Mouse (Mus musculus): ENCODE measurements around the gene Szrd1. TPM values are rescaled to one million over a fixed set of nuclear protein-coding genes. Genes with fewer than 3 reads are reported as not detected.
A peak's percentile ranks its signal among the peaks of the same experiment; 100 is the strongest.
"Not testable (repeated sequence)": the region's sequence is repeated elsewhere in the genome, so short reads cannot be mapped to it uniquely, and the experiment has no call there.

Gene Szrd1
- polyA plus RNA-seq, 1 experiment from 2014 or later, result 33.9 TPM

GRCm38 (mm10) chr4:141146491-141147033 lies 7.0 kb upstream of the Szrd1 start:
- no peak for ATAC-seq (ENCODE audit: low FRiP score, low read depth)
- Histone ChIP-seq H3K27me3 (0 out of 2 replicates have a peak, but pooled peaks cover 5% of the 10 kb centered on the region), H3K9ac (replicated peaks) (no peak overlapping the region), H3K4me2 (replicated peaks) (no peak overlapping the region), H3K27ac (replicated peaks) (no peak overlapping the region), H3K9me3 (no peaks in the 10 kb centered on the region), H3K36me3 (no peaks in the 10 kb centered on the region), H3K4me3 (no peak overlapping the region), H3K4me1 (peaks cover 20% of the 10 kb centered on the region)
- WGBS, result 89% methylated on average over 6 of the region's 6 CpGs

- WGBS, result 96% methylated on average over 10 of the region's 16 CpGs
Measured at GRCm38 (mm10) chr4:141145124-141145523, 5.5 kb upstream of the Szrd1 start.

DNA sequence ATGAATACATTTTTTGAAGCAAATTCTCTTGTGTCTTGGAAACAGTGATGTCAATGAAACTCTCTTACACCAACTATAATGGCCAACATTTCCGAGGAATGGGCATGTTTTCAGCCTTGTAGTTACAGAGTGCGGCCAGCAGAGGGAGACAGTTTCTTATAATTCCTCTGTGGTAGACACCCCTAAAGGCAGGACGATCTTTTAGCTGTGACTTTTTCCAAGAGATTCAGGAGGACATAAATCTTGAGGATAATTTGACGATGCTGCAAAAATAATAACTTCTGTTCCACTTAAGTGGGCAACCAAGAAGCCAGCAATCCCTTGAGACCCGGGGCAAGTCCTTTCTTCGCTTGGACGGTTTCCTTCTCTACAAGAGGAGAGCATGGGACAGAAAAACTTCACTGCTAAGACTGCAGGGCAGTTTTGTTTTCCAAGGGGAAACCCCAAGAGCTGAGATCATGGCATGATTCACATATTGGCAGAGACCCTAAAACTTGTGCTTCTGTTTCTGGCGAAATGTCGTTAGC lies 2.8 kb upstream of the Szrd1 start:
- Histone ChIP-seq H3K9ac (replicated peaks) (no peak overlapping the region), H3K27ac (replicated peaks) (no peak overlapping the region), H3K4me1 (peaks cover 17% of the 10 kb centered on the region), H3K4me2 (replicated peaks) (no peak overlapping the region), H3K4me3 (no peak overlapping the region), H3K9me3 (no peaks in the 10 kb centered on the region), H3K36me3 (no peaks in the 10 kb centered on the region), H3K27me3 (0 out of 2 replicates have a peak, but pooled peaks cover 5% of the 10 kb centered on the region)
- ATAC-seq (ENCODE audit: low FRiP score, low read depth), result no peak
- 30% methylated on average over 9 of the region's 9 CpGs for WGBS

More at GRCm38 (mm10) chr4:141145124-141145523, 5.5 kb upstream of the Szrd1 start:
- not testable (repeated sequence) for ATAC-seq (ENCODE audit: low FRiP score, low read depth); H3K36me3 ChIP-seq; H3K27ac ChIP-seq (replicated peaks); H3K9me3 ChIP-seq; H3K4me2 ChIP-seq (replicated peaks); H3K4me3 ChIP-seq; H3K9ac ChIP-seq (replicated peaks); H3K27me3 ChIP-seq
- H3K4me1 ChIP-seq, result peaks cover 19% of the 10 kb centered on the region

DNA sequence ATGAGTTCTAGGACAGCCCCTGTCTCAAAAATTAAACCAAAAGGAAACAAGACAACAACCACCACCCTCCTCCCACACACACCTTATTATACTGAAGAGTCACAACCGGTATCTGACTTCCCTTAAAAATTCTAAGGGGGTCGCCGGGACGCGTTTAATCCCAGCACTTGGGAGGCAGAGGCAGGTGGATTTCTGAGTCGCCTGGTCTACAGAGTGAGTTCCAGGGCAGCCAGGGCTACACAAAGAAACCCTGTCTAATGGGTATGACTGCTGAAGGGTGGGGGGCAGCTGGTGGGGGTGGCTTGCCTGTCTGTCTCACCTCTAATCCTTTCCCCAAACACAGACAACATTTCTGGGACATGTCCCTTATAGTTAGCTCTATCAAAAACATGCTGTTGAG lies 1.4 kb upstream of the Szrd1 start:
- Histone ChIP-seq H3K27ac (replicated peaks) (no peak overlapping the region), H3K4me2 (replicated peaks) (no peak overlapping the region), H3K4me1 (peaks cover 25% of the 10 kb centered on the region), H3K4me3 (no peak overlapping the region), H3K27me3 (0 out of 2 replicates have a peak, but pooled peaks cover 5% of the 10 kb centered on the region), H3K9ac (replicated peaks) (no peak overlapping the region), H3K9me3 (no peaks in the 10 kb centered on the region), H3K36me3 (no peaks in the 10 kb centered on the region)
- WGBS, result 92% methylated on average over 6 of the region's 6 CpGs
- ATAC-seq (ENCODE audit: low FRiP score, low read depth), result no peak

GRCm38 (mm10) chr4:141140354-141140753 lies 779 bp upstream of the Szrd1 start:
- not testable (repeated sequence) for H3K4me3 ChIP-seq; H3K9me3 ChIP-seq; H3K9ac ChIP-seq (replicated peaks); H3K4me2 ChIP-seq (replicated peaks); H3K27ac ChIP-seq (replicated peaks); ATAC-seq (ENCODE audit: low FRiP score, low read depth); H3K36me3 ChIP-seq; H3K27me3 ChIP-seq
- peaks cover 26% of the 10 kb centered on the region for H3K4me1 ChIP-seq
- 88% methylated on average over 9 of the region's 9 CpGs for WGBS

DNA sequence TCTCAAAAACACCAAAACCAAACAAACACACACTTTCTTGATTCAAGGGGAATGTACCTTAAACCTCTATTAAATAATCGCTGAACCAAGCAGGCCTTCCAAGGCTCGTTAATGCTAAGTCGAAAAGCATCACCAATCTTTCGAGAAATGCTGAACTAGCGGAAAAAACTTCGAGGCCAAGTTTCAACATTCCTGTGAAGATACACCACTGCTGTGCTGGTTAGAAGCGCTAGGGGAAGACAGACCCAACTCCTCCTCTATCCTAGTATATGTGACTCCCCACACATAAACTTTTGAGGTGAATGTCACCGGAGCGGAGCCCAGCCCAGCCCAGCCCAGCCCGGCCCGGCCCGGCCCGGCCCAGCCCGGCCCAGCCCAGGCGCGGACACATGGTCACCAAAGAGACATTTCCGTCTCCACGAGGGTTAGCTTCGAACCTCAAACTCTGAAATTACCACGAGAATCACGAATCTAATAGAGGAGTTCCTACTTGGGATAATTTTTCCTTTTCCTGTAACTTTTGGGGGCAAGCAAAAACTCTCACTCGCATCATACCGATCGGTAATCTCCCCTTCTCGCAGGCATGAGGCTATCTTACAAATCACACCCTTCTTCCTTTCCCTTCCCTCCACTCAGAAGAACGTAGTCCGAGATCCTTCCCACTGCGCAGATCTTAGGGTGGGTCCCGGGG lies 1.0 kb downstream of the Szrd1 start:
- ATAC-seq (ENCODE audit: low FRiP score, low read depth), result peak; percentile 2; the same call in 1 of the 2 replicates
- 5% methylated on average over 29 of the region's 29 CpGs for WGBS
- Histone ChIP-seq H3K27ac (replicated peaks) (peak overlapping the region; percentile 89), H3K9ac (replicated peaks) (peak overlapping the region; percentile 88), H3K4me3 (peak overlapping the region; percentile 90), H3K36me3 (no peaks in the 10 kb centered on the region), H3K9me3 (no peaks in the 10 kb centered on the region), H3K4me1 (peaks cover 42% of the 10 kb centered on the region), H3K4me2 (replicated peaks) (peak overlapping the region; percentile 80), H3K27me3 (no peaks in the 10 kb centered on the region)

DNA sequence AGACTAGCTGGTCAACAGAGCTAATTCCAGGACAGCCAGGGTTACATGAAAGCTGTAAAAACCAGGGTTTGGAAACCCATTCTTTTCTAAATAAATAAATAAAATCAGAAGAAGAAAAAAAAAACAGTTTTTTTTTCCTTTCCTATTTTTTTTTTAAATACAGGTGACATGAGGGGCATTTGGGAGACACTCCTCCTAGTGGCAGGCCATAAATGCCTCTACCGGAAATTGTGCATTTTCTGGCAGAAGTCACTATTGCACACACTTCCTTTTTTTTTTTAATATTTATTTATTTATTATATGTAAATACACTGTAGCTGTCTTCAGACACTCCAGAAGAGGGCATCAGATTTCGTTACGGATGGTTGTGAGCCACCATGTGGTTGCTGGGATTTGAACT lies 1.8 kb downstream of the Szrd1 start:
- Histone ChIP-seq H3K4me1 (peaks cover 47% of the 10 kb centered on the region), H3K4me2 (replicated peaks) (0 out of 2 replicates have a peak overlapping the region, but pooled peaks have one; percentile 80)
- not testable (repeated sequence) for H3K9ac ChIP-seq (replicated peaks)

DNA sequence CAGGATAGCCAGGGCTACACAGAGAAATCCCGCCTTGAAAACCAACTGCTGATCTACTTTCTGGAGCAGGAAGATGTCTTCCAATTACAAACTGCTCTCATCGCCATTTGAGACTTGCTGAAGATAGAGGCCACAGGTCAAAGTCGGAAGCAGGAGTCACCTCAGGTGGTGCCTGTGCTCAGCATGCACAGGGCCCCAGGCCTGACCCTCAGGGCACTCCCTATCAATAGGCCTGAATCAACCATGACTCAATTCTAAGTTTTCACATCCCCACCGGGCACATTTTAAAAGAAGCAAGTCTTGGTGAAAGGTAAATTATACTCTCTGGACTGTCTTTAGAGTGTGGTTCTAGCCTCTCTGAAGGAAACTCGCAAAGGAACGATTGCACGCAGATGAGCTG lies 3.4 kb downstream of the Szrd1 start:
- no peak for ATAC-seq (ENCODE audit: low FRiP score, low read depth)
- H3K9me3 ChIP-seq, result no peaks in the 10 kb centered on the region
- H3K4me1 ChIP-seq, result peaks cover 64% of the 10 kb centered on the region
- 74% methylated on average over 7 of the region's 7 CpGs for WGBS
- no peaks in the 10 kb centered on the region for H3K27me3 ChIP-seq
- no peaks in the 10 kb centered on the region for H3K36me3 ChIP-seq
- no peak overlapping the region for H3K27ac ChIP-seq (replicated peaks)
- 0 out of 2 replicates have a peak overlapping the region, but pooled peaks have one; percentile 1 for H3K4me2 ChIP-seq (replicated peaks)
- H3K4me3 ChIP-seq, result no peak overlapping the region
- H3K9ac ChIP-seq (replicated peaks), result no peak overlapping the region

More for the DNA sequence above, 1.8 kb downstream of the Szrd1 start:
- H3K27me3 ChIP-seq; H3K4me3 ChIP-seq; ATAC-seq (ENCODE audit: low FRiP score, low read depth); H3K36me3 ChIP-seq; H3K27ac ChIP-seq (replicated peaks); H3K9me3 ChIP-seq: not testable (repeated sequence)
- 77% methylated on average over 3 of the region's 3 CpGs for WGBS

DNA sequence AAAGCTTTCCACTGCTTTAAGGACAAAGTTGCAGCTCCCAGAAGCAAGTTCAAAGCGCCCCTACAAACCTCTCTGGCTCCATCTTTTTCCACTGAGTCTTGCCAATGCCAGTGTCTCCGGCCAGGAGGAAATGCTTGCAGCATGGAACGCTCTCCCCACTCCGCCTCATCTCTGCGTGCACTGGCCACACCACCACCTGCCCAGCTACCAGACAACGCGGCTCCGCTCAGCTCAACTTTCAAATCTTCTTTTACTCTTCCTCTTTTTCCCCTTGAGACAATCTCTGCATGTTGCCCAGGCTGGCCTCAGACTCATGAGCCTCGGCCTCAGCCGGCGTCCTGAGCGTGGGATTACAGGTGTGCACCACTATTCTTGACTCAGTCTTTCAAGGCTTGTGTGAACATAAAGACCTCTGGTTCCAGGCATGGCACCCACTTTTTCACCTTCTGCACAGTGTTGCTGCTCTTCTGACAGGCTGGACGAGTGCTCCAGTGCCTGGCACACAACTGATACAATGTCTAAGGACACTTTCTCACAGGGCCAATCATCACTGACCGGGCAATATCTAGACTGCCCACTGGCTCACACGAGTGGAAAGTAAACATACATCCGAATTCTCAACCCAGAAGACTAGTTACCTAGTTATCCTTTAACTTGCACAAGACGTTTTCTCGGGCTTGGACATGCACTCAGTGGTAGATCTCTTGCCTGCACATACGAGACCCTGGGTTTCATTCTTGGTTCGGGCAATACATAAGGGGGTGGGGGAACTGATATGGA lies 4.6 kb downstream of the Szrd1 start:
- Histone ChIP-seq H3K4me1 (peaks cover 71% of the 10 kb centered on the region), H3K4me2 (replicated peaks) (peak overlapping the region; percentile 25), H3K4me3 (no peak overlapping the region), H3K27ac (replicated peaks) (peak overlapping the region; percentile 73), H3K36me3 (no peaks in the 10 kb centered on the region), H3K9me3 (no peaks in the 10 kb centered on the region), H3K27me3 (no peaks in the 10 kb centered on the region), H3K9ac (replicated peaks) (no peak overlapping the region)
- WGBS, result 61% methylated on average over 20 of the region's 20 CpGs
- ATAC-seq (ENCODE audit: low FRiP score, low read depth), result no peak

- peak overlapping the region; percentile 25 for H3K4me2 ChIP-seq (replicated peaks)
- no peaks in the 10 kb centered on the region for H3K27me3 ChIP-seq
- H3K36me3 ChIP-seq, result no peaks in the 10 kb centered on the region
- 0 out of 2 replicates have a peak overlapping the region, but pooled peaks have one; percentile 1 for H3K9ac ChIP-seq (replicated peaks)
- WGBS, result 12% methylated on average over 8 of the region's 8 CpGs
- no peak overlapping the region for H3K4me3 ChIP-seq
- H3K27ac ChIP-seq (replicated peaks), result peak overlapping the region; percentile 73
- H3K9me3 ChIP-seq, result no peaks in the 10 kb centered on the region
- peaks cover 71% of the 10 kb centered on the region for H3K4me1 ChIP-seq
- peak; percentile 38; the same call in 1 of the 2 replicates for ATAC-seq (ENCODE audit: low FRiP score, low read depth)
Measured at GRCm38 (mm10) chr4:141134031-141134441, 5.5 kb downstream of the Szrd1 start.

- H3K4me1 ChIP-seq, result peaks cover 64% of the 10 kb centered on the region
Measured at GRCm38 (mm10) chr4:141133227-141133626, 6.3 kb downstream of the Szrd1 start.

GRCm38 (mm10) chr4:141132191-141132590 lies 7.4 kb downstream of the Szrd1 start:
- Histone ChIP-seq H3K36me3 (no peaks in the 10 kb centered on the region), H3K4me2 (replicated peaks) (no peak overlapping the region), H3K4me3 (no peak overlapping the region), H3K27me3 (no peaks in the 10 kb centered on the region), H3K9ac (replicated peaks) (no peak overlapping the region; the same call in 1 of the 2 replicates), H3K4me1 (peaks cover 58% of the 10 kb centered on the region), H3K27ac (replicated peaks) (peak overlapping the region; percentile 31), H3K9me3 (no peaks in the 10 kb centered on the region)
- no peak for ATAC-seq (ENCODE audit: low FRiP score, low read depth)
- 51% methylated on average over 8 of the region's 8 CpGs for WGBS

More at GRCm38 (mm10) chr4:141133227-141133626, 6.3 kb downstream of the Szrd1 start:
- Histone ChIP-seq H3K9ac (replicated peaks) (no peak overlapping the region), H3K9me3 (no peaks in the 10 kb centered on the region), H3K4me2 (replicated peaks) (no peak overlapping the region), H3K36me3 (no peaks in the 10 kb centered on the region), H3K4me3 (no peak overlapping the region), H3K27me3 (no peaks in the 10 kb centered on the region), H3K27ac (replicated peaks) (no peak overlapping the region)
- WGBS, result 66% methylated on average over 8 of the region's 8 CpGs
- ATAC-seq (ENCODE audit: low FRiP score, low read depth), result no peak

Measured in midbrain, embryonic 12.5 days (tissue).